Mouse (Mus musculus) forelimb bud, embryonic 11.5 days (tissue): ENCODE measurements around the gene Mr1.
A peak's percentile ranks its signal among the peaks of the same experiment; 100 is the strongest.
"Not testable (repeated sequence)": the region's sequence is repeated elsewhere in the genome, so short reads cannot be mapped to it uniquely, and the experiment has no call there.

Experiments
- DNase-seq: peaks from one replicate; pipeline ENCODE4 v3.0.0-alpha.2; 2012; ENCODE audit warnings: low read depth, low spot score

The Mr1 gene

GRCm38 (mm10) chr1:155146572-155146980 lies at the start of gene Mr1:
Gene Mr1 (minus strand): TSS chr1:155146814.
- peak; percentile 66 for DNase-seq

- no peak for DNase-seq
Measured at GRCm38 (mm10) chr1:155192805-155193368, 46.3 kb upstream of the Mr1 start.

- DNase-seq, result no peak
Measured at GRCm38 (mm10) chr1:155191671-155192070, 45.1 kb upstream of the Mr1 start.

- DNase-seq, result no peak
Measured at GRCm38 (mm10) chr1:155191219-155191618, 44.6 kb upstream of the Mr1 start.

- no peak for DNase-seq
Measured at GRCm38 (mm10) chr1:155188656-155189055, 42.0 kb upstream of the Mr1 start.

- no peak for DNase-seq
Measured at GRCm38 (mm10) chr1:155184191-155184590, 37.6 kb upstream of the Mr1 start.

- no peak for DNase-seq
Measured at GRCm38 (mm10) chr1:155178192-155178924, 31.7 kb upstream of the Mr1 start.

GRCm38 (mm10) chr1:155174424-155174823 lies 27.8 kb upstream of the Mr1 start:
- no peak for DNase-seq

GRCm38 (mm10) chr1:155173644-155174016 lies 27.0 kb upstream of the Mr1 start:
- not testable (repeated sequence) for DNase-seq

- no peak for DNase-seq
Measured at GRCm38 (mm10) chr1:155172895-155173643, 26.5 kb upstream of the Mr1 start.

GRCm38 (mm10) chr1:155169935-155170334 lies 23.3 kb upstream of the Mr1 start:
- no peak for DNase-seq

- no peak for DNase-seq
Measured at GRCm38 (mm10) chr1:155167453-155167852, 20.8 kb upstream of the Mr1 start.

GRCm38 (mm10) chr1:155158970-155159484 lies 12.4 kb upstream of the Mr1 start:
- DNase-seq, result peak; percentile 21

- peak; percentile 98 for DNase-seq
Measured at GRCm38 (mm10) chr1:155158141-155158969, 11.7 kb upstream of the Mr1 start, which contains the start of gene Stx6. Gene Stx6 (plus strand): TSS chr1:155158715.

- DNase-seq, result no peak
Measured at GRCm38 (mm10) chr1:155153906-155154305, 7.3 kb upstream of the Mr1 start.

GRCm38 (mm10) chr1:155150821-155151220 lies 4.2 kb upstream of the Mr1 start:
- no peak for DNase-seq

GRCm38 (mm10) chr1:155149403-155149802 lies 2.8 kb upstream of the Mr1 start:
- no peak for DNase-seq

GRCm38 (mm10) chr1:155147228-155147627 lies 614 bp upstream of the Mr1 start:
- no peak for DNase-seq

- peak; percentile 14 for DNase-seq
Measured at GRCm38 (mm10) chr1:155145620-155146019, 994 bp downstream of the Mr1 start.

GRCm38 (mm10) chr1:155140076-155140475 lies 6.5 kb downstream of the Mr1 start:
- no peak for DNase-seq

GRCm38 (mm10) chr1:155138795-155139194 lies 7.8 kb downstream of the Mr1 start:
- no peak for DNase-seq
